Mouse (Mus musculus): ENCODE data around the gene Tubb5. TPM values are rescaled to one million over a fixed set of nuclear protein-coding genes. Genes with fewer than 3 reads are reported as not detected.

Gene Tubb5
- polyA plus RNA-seq, 1 experiment from 2014 or later: 213 TPM

DNA sequence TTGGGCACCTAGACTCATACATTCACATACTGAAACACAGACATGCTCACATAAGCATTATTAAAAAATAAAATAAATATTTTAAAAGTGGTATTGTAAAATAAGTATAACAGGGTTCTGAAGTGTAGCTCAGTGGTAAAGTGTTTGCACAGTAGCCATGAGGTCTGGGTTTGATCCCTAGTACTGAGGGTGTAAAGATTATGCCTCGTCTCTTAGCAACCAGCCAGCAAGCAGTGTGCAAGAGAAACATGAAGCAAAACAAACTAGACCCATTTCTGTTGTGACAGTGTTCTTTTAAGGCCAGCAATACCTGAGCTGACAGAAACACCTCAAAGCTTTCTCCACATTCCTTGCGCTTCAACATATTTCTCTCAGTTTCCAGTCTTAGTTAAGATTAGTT lies 37.2 kb downstream of the Tubb5 start:
- Histone ChIP-seq H3K4me3 (ENCODE audit: low read depth, low read length) (no peak overlapping the region), H3K9ac (replicated peaks) (no peak overlapping the region), H3K4me2 (ENCODE audit: low read depth, low read length) (no peak overlapping the region), H3K9me3 (ENCODE audit: low read length) (no peaks in the 10 kb centered on the region), H3K27ac (ENCODE audit: low read depth) (no peak overlapping the region), H3K4me1 (ENCODE audit: insufficient read depth) (peaks cover 6% of the 10 kb centered on the region; the same call in 1 of the 2 replicates), H3K36me3 (replicated peaks; ENCODE audit: insufficient read depth, low read length) (no peaks in the 10 kb centered on the region), H3K27me3 (ENCODE audit: insufficient read depth, low read length) (no peaks in the 10 kb centered on the region)
- 77% methylated on average over 2 of the region's 2 CpGs for WGBS (ENCODE audit: insufficient replicate concordance)
- ATAC-seq: peak; percentile 36; the same call in 1 of the 2 replicates
- TF ChIP-seq CTCF (IDR thresholded peaks at IDR 0.05; ENCODE audit: low read depth): no peak
- no peak for TF ChIP-seq EP300 (IDR thresholded peaks at IDR 0.05; ENCODE audit: low read depth)
- no peak for DNase-seq

DNA sequence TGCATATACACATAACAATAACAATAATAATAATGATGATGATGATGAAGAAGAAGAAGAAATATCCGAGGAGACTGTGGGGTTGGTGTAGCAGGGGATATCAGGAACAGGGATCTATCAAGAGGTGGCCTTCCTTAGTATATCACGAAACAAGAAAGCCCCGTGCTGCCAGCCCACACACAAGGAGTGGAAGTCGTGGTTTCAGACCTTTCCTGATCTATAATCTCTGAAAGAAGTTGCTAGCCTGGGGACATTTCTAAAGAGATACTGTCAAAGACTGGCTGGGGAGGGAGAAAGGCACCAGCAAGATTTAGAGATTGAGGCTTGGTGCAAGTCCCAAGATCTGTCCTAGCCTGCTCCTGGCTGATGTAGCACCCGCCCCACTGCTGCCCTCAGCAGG lies 41.3 kb downstream of the Tubb5 start:
- no peaks in the 10 kb centered on the region for H3K27me3 ChIP-seq (ENCODE audit: insufficient read depth, low read length)
- no peaks in the 10 kb centered on the region for H3K36me3 ChIP-seq (replicated peaks; ENCODE audit: insufficient read depth, low read length)
- ATAC-seq (no peak), DNase-seq (no peak)
- TF ChIP-seq EP300 (IDR thresholded peaks at IDR 0.05; ENCODE audit: low read depth): no peak
- no peak for TF ChIP-seq CTCF (IDR thresholded peaks at IDR 0.05; ENCODE audit: low read depth)
- H3K27ac ChIP-seq (ENCODE audit: low read depth): no peak overlapping the region
- H3K4me1 ChIP-seq (ENCODE audit: insufficient read depth): peaks cover 6% of the 10 kb centered on the region; the same call in 1 of the 2 replicates
- 39% methylated on average over 5 of the region's 5 CpGs for WGBS (ENCODE audit: insufficient replicate concordance)
- H3K9ac ChIP-seq (replicated peaks): no peak overlapping the region
- H3K4me2 ChIP-seq (ENCODE audit: low read depth, low read length): no peak overlapping the region
- no peaks in the 10 kb centered on the region for H3K9me3 ChIP-seq (ENCODE audit: low read length)
- H3K4me3 ChIP-seq (ENCODE audit: low read depth, low read length): no peak overlapping the region

DNA sequence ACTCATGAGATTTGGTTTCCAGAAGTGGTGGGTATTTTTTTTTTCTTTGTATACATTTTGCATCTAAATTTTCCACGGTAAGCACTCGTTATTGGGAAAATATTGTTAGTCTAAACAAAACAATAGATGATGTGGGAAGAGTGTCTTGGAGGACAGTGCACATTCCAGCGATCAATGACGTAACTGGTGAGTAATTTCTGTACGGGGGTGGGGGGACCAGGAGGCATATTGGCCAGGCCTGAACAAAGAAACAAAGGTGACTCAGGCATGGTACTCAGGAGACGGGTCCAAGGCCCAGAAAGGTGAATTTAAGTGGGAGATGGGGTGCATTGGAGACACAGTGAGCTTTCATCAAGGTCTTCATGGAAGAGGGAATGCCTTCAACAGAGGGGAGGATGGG lies 42.5 kb downstream of the Tubb5 start:
- Histone ChIP-seq H3K36me3 (replicated peaks; ENCODE audit: insufficient read depth, low read length) (no peaks in the 10 kb centered on the region), H3K4me3 (ENCODE audit: low read depth, low read length) (no peak overlapping the region), H3K4me2 (ENCODE audit: low read depth, low read length) (no peak overlapping the region), H3K9me3 (ENCODE audit: low read length) (no peaks in the 10 kb centered on the region), H3K9ac (replicated peaks) (no peak overlapping the region), H3K27ac (ENCODE audit: low read depth) (no peak overlapping the region), H3K27me3 (ENCODE audit: insufficient read depth, low read length) (no peaks in the 10 kb centered on the region), H3K4me1 (ENCODE audit: insufficient read depth) (peaks cover 5% of the 10 kb centered on the region; the same call in 1 of the 2 replicates)
- ATAC-seq: no peak
- TF ChIP-seq EP300 (IDR thresholded peaks at IDR 0.05; ENCODE audit: low read depth) (no peak), CTCF (IDR thresholded peaks at IDR 0.05; ENCODE audit: low read depth) (no peak)
- WGBS (ENCODE audit: insufficient replicate concordance): 73% methylated on average over 6 of the region's 6 CpGs
- no peak for DNase-seq

DNA sequence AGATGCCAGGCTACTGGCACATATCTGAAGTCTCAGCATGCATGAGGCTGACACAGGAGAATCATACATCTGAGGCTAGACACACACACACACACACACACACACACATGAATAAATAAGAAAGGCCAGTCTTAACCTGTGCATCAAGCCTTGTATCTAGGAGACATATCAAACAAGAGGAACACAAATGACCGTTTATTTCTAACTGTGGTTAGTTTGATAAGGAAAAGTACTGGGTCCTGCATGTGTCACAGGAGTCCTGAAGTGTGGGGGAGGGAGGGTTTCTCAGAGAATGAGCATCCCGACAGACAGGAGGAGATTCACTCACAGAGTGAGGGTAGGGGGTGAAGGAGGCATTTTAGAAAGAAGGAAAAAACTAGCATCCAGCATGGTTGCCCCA lies 43.0 kb downstream of the Tubb5 start:
- no peak overlapping the region for H3K9ac ChIP-seq (replicated peaks)
- no peak overlapping the region; the same call in 1 of the 2 replicates for H3K27ac ChIP-seq (ENCODE audit: low read depth)
- ATAC-seq (peak; percentile 51), DNase-seq (no peak)
- WGBS (ENCODE audit: insufficient replicate concordance): 36% methylated on average over 2 of the region's 2 CpGs
- H3K4me1 ChIP-seq (ENCODE audit: insufficient read depth): peaks cover 3% of the 10 kb centered on the region; the same call in 1 of the 2 replicates
- no peak overlapping the region for H3K4me2 ChIP-seq (ENCODE audit: low read depth, low read length)
- peak; percentile 74 for TF ChIP-seq EP300 (IDR thresholded peaks at IDR 0.05; ENCODE audit: low read depth)
- TF ChIP-seq CTCF (IDR thresholded peaks at IDR 0.05; ENCODE audit: low read depth): no peak
- H3K9me3 ChIP-seq (ENCODE audit: low read length): no peaks in the 10 kb centered on the region
- H3K36me3 ChIP-seq (replicated peaks; ENCODE audit: insufficient read depth, low read length): no peaks in the 10 kb centered on the region
- no peaks in the 10 kb centered on the region for H3K27me3 ChIP-seq (ENCODE audit: insufficient read depth, low read length)
- no peak overlapping the region for H3K4me3 ChIP-seq (ENCODE audit: low read depth, low read length)

DNA sequence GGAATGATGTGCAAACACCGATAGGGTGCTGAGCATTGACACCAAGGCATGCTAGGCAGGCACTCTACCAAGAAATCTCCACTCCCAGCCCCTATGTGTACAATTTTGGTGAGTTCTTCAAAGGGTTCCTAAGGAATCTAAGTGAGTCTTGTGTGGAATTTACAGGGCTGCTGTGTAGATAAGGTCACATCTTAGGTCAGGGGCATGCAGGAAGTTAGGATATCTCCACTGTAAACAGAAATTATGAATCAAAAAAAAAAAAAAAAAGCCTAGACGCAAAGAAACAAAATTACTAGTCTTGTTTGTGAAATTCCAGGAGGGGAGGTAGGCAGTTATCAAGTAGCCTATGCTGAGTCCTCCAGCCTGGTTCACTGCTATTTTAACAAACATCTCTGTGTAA lies 45.3 kb downstream of the Tubb5 start:
- ATAC-seq (no peak), DNase-seq (no peak)
- Histone ChIP-seq H3K27ac (ENCODE audit: low read depth) (no peak overlapping the region), H3K4me1 (ENCODE audit: insufficient read depth) (peaks cover 3% of the 10 kb centered on the region; the same call in 1 of the 2 replicates), H3K9ac (replicated peaks) (no peak overlapping the region), H3K4me2 (ENCODE audit: low read depth, low read length) (no peak overlapping the region), H3K36me3 (replicated peaks; ENCODE audit: insufficient read depth, low read length) (no peaks in the 10 kb centered on the region), H3K4me3 (ENCODE audit: low read depth, low read length) (no peak overlapping the region), H3K27me3 (ENCODE audit: insufficient read depth, low read length) (no peaks in the 10 kb centered on the region), H3K9me3 (ENCODE audit: low read length) (no peaks in the 10 kb centered on the region)
- 64% methylated on average over 2 of the region's 2 CpGs for WGBS (ENCODE audit: insufficient replicate concordance)
- TF ChIP-seq CTCF (IDR thresholded peaks at IDR 0.05; ENCODE audit: low read depth) (no peak), EP300 (IDR thresholded peaks at IDR 0.05; ENCODE audit: low read depth) (no peak)

DNA sequence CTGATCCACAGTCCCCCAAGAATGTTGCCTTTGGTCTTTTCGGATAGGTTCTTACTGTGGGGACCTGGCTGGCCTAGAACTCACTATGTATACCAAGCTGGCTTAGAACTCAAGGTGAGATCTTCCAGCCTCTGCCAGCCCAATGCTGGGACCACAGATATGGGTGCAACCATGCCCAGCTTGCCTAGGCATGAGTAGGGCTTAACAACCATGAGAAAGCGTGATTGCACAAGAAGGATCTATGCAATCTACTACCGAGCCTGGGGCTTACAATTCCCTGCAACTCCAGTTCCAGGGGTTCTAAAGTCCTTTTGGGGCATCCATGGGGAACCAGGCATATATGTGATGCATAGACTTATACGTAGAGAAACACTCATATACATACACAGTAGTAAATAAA lies 47.2 kb downstream of the Tubb5 start:
- Histone ChIP-seq H3K27ac (ENCODE audit: low read depth) (no peak overlapping the region), H3K9me3 (ENCODE audit: low read length) (no peaks in the 10 kb centered on the region), H3K4me3 (ENCODE audit: low read depth, low read length) (no peak overlapping the region), H3K36me3 (replicated peaks; ENCODE audit: insufficient read depth, low read length) (no peaks in the 10 kb centered on the region), H3K27me3 (ENCODE audit: insufficient read depth, low read length) (no peaks in the 10 kb centered on the region), H3K9ac (replicated peaks) (no peak overlapping the region), H3K4me1 (ENCODE audit: insufficient read depth) (no peaks in the 10 kb centered on the region), H3K4me2 (ENCODE audit: low read depth, low read length) (no peak overlapping the region)
- ATAC-seq: no peak
- no peak for TF ChIP-seq CTCF (IDR thresholded peaks at IDR 0.05; ENCODE audit: low read depth)
- no peak for TF ChIP-seq EP300 (IDR thresholded peaks at IDR 0.05; ENCODE audit: low read depth)
- no peak for DNase-seq
- 71% methylated on average over 4 of the region's 4 CpGs for WGBS (ENCODE audit: insufficient replicate concordance)

DNA sequence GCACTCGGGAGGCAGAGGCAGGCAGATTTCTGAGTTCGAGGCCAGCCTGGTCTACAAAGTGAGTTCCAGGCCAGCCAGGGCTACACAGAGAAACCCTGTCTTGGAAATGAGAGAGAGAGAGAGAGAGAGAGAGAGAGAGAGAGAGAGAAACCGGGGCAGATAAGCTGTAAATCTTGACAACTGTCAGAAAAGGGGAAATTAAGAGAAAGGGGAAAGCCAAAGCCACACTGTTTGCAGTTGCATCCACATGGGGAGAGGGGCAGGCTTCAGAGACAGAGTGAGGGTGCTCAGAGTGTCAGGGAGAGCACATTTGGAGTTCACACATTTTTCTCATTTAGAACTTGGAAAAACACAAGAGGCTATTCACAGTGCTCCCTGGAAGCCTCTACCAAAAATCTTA lies 50.1 kb downstream of the Tubb5 start:
- Histone ChIP-seq H3K4me1 (ENCODE audit: insufficient read depth) (peaks cover 11% of the 10 kb centered on the region), H3K9me3 (ENCODE audit: low read length) (no peaks in the 10 kb centered on the region), H3K27ac (ENCODE audit: low read depth) (no peak overlapping the region), H3K36me3 (replicated peaks; ENCODE audit: insufficient read depth, low read length) (no peaks in the 10 kb centered on the region), H3K9ac (replicated peaks) (no peak overlapping the region), H3K27me3 (ENCODE audit: insufficient read depth, low read length) (no peaks in the 10 kb centered on the region), H3K4me3 (ENCODE audit: low read depth, low read length) (no peak overlapping the region), H3K4me2 (ENCODE audit: low read depth, low read length) (no peak overlapping the region)
- 41% methylated on average over 3 of the region's 3 CpGs for WGBS (ENCODE audit: insufficient replicate concordance)
- ATAC-seq (no peak), DNase-seq (no peak)
- no peak for TF ChIP-seq EP300 (IDR thresholded peaks at IDR 0.05; ENCODE audit: low read depth)
- no peak for TF ChIP-seq CTCF (IDR thresholded peaks at IDR 0.05; ENCODE audit: low read depth)

All from liver, postnatal 0 days (tissue).